Mouse (Mus musculus) urinary bladder, postnatal 36 days (tissue): ENCODE measurements around the gene Nbr1.
"Not testable (repeated sequence)": the region's sequence is repeated elsewhere in the genome, so short reads cannot be mapped to it uniquely, and the experiment has no call there.

Experiments used
- DNase-seq, 2 experiments: peaks; one replicate each; pipeline ENCODE4 v3.0.0; 2022; ENCODE audit warnings: low spot score in 2 of 2, mixed read lengths in 1 of 2

Gene Nbr1

DNA sequence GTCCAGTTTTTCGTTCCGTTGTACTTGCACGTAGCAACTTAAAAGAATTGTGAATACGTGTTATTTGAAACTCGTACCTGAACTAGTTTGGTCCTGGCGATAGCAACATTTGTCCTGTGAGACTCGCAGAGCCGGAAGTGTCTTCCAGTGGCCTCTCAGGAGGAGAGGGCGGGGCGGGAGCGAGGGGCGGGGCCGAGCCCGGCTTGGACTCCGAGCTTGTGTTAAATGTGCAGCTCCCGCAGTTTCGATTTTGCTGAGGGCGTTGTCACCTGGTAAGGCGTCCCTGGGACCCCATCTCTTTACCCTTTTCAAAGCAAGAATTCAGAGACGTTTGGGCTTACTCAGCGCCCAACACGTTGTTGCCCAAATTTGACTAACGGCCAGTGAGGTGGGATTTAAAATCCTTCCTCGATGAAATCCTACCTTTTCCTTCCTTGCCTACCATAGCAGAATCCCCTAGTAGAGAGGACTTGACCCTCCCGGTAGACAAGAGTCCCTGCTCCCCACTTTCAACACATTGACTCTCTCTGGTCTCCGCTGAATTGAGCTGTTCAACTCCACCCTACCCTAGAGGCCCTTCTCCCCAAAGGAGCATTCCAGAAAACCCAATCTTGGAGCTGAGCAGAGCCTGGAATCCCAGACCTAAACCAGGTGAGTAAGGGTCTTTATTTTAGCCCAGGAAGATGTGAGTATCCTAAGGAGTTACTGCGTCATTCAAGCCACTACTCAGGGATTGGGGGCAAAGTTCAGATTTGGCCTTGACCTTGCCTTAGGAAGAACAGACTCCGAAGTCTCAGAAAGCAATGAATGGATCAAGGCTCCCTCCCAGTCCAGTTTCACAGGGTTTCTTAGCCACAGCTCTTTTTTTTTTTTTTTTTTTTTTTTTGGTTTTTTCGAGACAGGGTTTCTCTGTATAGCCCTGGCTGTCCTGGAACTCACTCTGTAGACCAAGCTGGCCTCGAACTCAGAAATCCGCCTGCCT, 30.4 kb downstream of the Nbr1 start, which contains the start of gene Tmem106a:
TSS of gene Tmem106a (plus strand) at position 189 of the 982 bp plus-strand sequence.
- peak; percentile 54 to 73 for DNase-seq

DNA sequence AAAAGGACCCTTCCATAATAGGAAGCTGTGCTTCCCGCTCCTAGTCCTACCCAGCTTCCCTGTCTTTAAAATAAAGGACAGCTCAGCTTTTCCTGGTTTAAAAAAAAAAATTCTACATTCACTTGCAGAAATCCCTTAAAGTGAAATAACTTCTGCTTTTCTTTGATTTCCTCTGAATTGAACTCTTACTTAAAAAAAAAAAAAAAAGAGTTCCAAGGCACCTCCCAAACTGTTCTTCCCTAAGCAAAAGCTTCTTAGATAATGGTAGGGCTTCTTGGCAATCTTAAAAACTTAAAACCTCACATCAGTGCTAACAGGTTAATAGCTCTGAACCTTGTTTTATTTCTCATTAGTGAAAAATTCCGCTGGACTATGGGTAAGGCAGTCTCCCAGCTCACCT, 31.3 kb downstream of the Nbr1 start:
- DNase-seq: no peak

DNA sequence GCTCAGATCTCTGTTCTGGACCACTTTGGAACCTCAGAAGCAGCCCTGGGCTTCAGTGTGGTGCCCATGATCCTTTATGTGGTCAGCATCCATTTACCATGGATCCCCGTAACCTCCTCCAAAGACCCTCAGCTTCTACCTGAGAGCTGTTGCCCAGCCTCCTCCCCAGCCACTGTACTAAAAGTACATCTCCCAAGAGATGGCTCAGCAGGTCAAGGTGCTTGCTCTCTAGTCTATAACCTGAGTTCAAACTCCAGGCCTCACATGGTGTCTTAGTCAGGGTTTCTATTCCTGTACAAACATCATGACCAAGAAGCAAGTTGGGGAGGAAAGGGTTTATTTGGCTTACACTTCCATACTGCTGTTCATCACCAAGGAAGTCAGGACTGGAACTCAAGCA, 33.1 kb downstream of the Nbr1 start:
- DNase-seq: not testable (repeated sequence)

DNA sequence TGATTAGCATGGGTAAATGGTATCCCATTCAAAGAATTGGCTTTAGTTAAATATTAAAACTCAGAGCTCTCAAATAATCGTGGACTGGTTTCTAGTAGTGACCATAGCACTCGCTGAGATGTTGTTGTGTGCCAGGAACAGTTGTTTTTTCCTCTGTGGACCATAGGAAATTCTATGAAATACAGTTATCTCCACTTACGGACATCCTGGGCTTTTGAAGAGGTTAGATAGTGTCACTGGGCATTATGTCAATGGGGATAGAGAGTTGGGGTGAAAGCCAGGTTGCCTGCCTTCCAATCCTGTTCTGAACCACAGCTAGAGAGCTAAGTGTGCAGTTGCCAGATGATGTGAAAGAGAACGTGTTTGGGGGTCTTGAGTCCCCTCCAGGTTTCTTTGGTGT, 33.9 kb downstream of the Nbr1 start:
- DNase-seq: no peak

DNA sequence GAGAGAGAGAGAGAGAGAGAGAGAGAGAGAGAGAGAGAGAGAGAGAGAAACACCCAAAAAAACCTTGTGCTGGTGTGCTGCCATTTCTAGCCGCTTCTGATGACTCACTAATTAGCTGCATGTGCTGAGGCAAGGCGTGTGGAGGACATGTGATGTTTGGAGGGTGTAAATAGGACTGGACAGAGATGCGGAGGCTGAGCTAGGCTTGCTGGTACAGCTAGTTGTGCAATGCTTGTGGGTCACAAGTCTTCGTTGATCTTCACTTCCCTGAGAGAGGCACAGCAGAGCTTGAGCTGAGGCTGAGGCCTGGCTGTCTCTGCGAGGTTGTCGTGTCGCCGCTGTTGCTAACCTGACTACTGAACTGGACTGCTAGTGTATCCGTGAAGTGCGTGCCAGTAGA, 35.7 kb downstream of the Nbr1 start:
- peak in 1 of 2 experiments; percentile 31 for DNase-seq

DNA sequence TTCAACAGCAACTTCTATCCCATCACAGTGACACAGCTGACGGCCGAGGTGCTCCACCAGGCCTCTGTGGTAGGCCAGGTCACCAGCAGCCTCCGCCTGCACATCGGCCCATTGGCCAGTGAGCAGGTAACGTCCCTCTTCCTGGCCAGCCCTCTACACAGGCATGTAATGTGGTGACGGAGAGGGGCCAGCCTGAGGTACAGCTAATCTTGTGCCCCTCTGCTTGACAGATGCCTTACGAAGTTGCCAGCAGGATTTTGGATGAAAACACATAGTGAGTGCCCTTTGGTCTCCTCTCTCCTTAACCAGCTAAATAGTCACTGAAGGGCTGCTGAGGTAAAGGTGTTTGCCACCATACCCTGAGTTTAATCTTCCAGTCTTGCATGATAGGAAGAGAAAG, 36.9 kb downstream of the Nbr1 start:
- DNase-seq: no peak

DNA sequence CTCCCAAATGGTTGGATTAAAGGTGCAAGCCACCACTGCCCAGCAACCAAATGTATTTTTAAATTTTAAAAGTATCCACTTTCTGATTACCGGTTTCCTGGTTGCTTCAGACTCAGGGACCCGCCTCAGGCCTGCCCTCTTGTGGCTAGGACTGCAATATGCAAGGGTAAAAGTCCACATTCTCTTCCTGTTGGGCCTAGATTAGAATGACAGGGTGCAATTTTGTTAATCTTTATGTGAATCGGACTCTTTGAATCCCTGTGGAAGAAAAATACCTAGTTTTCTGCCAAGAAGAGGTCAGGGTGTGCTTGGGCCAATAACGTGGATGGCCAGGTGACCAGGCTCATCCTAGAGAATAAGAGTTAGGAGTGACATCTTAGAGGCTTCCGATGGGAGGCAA, 37.5 kb downstream of the Nbr1 start:
- DNase-seq: peak; percentile 27 to 47

DNA sequence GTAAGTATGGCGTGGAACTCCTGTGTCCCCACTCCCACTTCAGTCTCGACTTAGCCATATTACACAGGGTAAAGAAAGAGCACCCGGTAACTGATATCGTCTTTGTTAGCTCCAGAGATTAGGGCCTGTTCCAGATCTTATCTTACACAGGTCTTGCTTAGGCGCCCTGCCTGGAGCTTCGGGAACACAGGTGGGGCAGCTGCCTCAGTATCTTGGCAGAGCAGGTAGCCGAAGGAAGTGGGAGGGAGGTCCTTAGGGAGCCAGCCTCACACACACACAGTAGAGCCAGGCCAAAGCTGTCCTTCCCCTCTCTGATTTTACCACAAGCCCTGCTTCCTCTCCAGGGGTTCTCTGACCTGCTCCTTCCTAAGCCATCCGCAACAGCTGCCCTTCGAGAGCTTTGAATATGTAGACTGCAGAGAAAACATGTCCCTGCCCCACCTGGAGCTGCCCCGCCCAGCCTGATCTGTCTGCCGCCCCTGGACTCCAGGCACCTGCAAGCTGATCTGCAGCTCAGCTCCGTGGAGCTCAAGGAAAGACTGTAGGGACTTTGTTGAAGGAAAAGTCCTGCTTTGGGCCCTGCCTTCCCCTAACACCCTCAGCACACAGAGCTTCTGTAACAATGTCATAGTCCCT, 38.2 kb downstream of the Nbr1 start:
- no peak for DNase-seq

DNA sequence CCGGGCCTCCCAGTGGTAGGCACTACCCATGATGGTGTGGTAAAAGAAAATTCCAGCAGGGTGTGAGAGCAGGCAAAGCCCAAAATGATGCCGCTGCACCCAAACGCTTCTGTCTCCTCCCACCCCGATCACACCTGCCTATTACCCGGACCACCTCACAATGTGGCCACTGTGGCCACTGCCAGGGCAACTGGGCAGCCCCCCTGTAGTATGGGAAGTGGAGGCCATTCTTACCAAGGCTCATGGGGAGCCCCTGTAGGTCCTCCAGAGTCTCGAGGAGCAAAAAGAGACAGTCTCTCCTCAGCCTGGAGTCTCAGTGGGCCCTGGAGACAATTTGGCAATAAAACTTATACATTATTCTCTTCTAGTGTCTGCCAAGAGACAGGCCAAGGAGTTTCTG, 47.2 kb downstream of the Nbr1 start, which contains the start of gene Gm11634:
TSS of gene Gm11634 (minus strand) at position 101 of the 400 bp plus-strand sequence.
- no peak for DNase-seq

DNA sequence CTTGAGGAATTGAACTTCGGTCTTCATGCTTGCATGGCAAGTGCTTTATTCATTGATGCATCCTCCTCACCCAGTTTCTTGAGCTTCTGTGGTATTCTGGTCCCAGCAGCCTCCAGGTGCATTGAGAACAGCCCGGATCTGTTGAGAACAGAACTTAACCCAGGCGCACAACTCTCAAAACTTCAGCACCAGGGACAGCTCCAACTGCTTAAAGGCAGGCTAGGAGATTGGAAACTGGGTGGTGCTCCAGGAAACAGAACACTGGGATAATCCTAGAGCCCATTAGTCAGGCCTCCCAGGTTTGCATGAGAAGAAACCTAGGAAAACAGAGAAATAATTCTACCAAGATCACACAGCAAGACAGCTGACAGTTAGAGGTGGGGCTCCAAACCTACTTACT, 50.5 kb downstream of the Nbr1 start:
- peak; percentile 48 to 52 for DNase-seq

DNA sequence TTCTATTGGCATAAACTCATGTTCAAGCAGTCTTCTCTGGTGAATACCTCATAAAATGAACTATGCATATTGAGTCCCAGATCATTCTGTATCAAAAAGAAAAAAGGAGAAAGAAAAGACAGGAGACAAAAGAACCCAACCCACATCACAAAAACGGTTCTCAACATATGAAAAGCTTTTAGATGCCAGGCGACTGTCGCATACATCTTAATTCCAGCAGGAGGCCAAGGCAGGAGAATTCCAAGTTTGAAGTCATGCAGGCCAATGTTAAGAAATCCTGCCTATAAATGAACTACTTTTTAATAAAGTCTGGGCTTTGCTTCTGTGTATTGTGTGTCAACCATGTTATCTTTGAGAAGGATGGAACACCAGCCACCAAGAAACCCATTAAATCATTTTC, 52.2 kb downstream of the Nbr1 start:
- DNase-seq: no peak

DNA sequence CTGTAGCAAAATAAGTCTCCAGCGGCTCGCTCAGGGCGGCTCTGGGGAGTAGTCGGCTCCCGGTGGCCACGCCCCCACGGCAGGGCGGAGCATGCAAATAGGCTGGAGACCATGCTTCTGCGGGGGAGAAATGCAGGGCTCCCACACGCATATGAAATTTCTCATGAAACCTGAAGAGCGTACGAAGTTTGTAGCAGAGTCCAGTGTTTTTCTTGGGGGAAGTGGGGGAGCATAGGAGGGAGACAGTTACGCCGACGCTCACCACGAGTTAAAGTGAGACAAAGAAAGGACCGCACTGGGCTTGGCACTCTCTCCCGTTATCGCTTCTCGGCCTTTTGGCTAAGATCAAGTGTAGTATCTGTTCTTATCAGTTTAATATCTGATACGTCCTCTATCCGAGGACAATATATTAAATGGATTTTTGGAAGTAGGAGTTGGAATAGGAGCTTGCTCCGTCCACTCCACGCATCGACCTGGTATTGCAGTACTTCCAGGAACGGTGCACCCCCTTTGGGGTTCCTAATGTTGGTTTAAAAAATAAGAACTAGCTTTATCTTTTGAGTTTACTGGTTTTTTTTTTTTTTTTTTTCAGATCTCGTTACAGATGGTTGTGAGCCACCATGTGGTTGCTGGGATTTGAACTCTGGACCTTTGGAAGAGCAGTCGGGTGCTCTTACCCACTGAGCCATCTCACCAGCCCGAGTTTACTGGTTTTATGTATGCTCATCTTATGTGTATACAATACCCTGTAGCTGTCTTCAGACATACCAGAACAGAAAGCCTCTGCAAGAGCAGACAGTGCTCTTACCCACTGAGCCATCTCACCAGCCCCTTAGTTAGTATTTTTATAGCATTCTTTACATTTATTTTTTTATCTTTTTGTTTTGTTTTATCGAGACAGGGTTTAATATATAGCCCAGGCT, 52.8 kb downstream of the Nbr1 start:
- peak; percentile 62 to 75 for DNase-seq

DNA sequence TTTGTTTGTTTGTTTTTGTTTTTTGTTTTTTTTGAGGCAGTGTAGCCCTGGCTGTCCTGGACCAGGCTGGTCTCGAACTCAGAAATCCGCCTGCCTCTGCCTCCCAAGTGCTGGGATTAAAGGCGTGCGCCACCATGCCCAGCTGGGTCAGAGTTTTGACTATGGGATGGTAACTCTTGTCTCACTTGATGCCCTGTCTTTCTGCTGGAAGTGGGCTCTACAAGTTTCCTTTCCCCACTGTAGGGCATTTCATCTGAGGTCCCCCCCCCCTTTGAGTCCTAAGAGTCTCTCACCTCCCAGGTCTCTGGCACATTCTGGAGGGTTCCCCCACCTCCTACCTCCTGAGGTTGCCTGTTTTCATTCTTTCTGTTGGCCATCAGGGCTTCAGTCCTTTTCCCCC, 55.2 kb downstream of the Nbr1 start:
- not testable (repeated sequence) for DNase-seq

DNA sequence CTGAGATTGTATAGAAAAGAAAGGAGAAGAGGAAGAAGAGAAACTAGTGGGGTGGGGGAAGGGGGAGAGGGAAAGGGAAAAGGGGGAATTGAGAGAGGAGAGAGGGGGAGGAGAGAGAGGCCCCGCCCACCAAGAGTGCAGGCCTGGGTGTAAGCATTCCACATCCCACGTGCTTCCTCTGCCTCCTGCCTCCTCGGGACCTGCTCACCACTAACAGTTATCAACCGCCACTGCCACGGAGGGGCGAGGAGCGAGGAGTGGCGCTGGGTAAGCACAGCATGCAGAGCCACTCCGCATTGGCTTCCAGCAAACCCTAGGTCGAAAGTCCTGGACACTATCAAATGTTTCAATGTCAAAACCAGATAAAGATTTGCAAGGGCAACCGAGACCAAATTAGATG, 58.5 kb downstream of the Nbr1 start:
- DNase-seq: no peak

DNA sequence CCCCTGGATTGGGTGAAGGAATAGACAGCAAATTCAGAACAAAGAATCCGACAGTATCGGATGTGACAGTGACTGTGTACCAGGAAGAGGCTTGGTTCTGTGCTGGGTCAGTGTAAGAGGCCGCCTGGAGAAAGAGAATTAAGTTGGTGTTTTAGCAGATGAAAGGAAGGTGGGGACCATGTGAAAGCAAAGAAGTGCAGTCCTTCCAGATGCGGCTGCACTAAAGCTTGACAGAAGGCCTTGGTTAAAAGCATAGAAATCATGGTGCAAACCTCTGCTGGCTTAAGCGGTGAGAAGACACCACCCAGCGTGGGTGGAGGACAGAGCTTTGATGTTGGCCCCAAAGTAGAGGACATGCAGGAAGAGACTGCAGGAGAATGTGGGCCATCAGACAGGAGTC, 61.6 kb downstream of the Nbr1 start:
- no peak for DNase-seq

DNA sequence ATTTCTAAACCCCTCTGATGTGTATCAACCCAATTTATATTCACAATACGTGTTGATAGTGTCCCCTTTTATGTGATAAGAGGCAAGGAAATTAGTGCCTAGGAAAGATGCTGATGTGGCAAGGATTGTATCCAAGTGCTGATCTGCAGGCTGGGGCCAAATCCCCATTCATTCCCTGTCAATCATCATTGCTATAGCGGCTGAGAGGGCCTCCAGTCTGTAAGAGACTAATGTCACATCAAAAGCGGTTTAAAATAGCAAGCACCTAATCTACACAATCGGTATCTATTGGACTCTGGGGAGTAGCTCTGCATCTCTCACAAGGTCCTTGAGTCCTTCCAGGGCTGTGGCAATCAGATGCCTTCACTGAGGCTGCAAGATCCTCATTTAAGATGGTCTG, 62.2 kb downstream of the Nbr1 start:
- DNase-seq: no peak

DNA sequence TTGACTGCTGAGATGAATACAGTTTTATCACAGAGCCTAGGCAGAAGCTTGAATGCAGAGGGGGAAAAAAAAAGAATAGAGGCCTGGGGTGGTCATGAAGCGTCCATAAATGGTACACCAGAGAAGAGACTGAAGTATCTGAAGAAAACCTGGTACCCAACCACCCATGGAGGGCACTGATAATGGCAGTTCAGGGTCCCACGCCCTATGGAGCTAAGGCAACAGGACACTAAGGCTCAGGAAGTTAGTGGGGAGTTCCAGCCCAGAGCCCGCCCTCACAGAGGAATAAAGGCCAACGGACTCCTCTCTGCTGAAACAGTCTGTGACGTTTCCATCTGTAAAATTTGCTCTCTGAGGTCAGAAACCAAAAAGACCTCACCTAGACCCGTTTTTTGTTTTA, 63.4 kb downstream of the Nbr1 start:
- DNase-seq: no peak

DNA sequence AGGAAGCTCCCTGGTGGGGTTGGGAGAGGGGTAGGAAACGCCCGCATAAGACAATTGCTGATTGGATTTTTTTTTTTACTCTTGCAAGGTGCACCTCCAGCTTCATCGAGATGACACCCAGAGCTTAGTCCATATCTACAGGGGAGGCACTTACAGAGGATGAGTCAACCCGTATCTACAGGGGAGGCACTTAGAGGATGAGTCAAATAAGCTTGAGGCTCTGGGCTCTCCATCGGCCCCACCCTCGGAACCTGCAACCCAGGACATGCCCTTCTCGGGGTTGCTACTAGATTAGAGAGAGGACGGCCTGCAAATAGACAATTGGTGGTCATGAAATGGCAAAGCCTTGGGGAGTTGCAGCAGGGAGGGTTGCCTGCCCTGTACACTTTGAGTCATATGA, 64.2 kb downstream of the Nbr1 start:
- no peak for DNase-seq

DNA sequence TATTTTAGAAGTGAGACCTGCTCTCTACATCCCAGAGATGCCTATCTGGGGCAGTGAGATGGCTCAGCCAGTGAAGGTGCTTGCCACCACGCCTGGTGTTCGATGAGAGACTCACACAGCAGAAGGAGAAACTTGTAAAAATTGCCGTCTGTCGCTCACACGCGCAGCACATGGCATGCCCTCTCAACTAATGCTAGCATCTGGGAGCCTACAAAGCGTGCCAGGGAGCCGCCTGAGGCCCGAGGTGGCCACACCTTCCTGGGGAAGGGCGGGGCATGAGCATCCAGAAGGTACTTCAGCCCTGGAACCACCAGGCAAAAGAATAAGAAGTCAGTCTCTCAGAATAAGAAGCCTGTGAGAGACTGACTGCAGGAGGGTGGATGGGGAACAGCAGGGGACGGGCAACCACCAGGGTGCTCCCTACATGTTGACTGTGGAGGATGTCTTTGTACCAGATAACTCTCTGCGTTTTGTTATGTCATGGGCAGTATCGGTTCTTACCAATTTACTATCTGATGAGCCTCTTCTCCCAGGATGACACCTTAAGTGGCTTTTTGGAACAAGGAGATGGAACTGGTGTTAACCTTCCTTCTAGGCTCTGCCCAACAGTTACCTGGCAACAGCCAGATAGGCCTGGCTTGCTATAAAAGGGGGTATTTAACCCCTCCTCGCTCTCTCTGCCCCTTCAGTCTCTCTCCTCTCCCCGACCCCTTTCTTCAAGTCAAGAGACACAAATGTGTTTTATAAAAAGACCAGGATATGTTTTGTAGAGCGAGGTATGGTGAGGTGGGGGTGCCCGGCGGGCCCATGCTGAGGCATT, 65.2 kb downstream of the Nbr1 start:
- DNase-seq: no peak

DNA sequence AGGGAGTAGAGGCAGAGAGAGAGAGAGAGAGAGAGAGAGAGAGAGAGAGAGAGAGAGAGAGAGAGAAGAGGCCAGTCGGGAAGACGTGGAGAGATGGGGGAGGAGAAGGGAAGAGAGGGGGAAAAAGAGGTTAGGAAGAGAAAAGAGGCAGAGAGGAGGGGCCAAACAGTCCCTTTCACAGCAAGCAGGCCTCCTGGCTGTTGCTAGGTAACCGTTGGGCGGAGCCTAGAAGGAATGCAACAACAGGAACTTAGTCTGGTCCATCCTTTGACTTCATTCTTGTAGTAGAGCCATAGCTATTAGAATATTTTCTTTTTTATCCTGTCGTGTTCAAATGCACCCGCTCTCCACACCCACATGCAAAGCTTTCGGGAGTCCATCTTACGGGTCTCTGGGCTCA, 65.9 kb downstream of the Nbr1 start:
- DNase-seq: no peak

DNA sequence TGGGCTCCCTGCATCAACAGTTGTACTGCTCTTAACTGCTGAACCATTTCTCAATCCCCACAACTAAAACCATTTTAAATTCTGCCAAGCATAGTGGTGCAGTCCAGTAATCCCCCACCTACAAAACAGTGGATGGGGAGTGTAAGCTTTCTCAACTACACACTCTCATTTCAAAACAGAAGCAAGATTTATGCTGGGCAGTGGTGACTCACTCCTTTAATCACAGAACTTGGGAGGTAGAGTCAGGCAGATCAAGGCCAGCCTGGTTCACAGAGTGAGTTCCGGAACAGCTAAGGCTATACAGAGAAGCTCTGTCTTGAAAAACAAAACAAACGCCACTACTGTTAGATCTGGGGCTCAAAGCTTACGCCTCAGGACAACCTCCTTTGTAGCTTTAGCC, 66.6 kb downstream of the Nbr1 start:
- DNase-seq: no peak
